Mouse (Mus musculus) MN1 (cell line): ENCODE data around the gene Vmn1r45.
"Not testable (repeated sequence)": the region's sequence is repeated elsewhere in the genome, so short reads cannot be mapped to it uniquely, and the experiment has no call there.

Experiments used
- DNase-seq: peaks from one replicate; pipeline ENCODE4 v3.0.0-alpha.2; 2016; ENCODE audit warnings: low spot score

The Vmn1r45 gene

GRCm38 (mm10) chr6:89940498-89940897, at the start of gene Vmn1r45:
Vmn1r45 (minus strand) TSS chr6:89940598.
- not testable (repeated sequence) for DNase-seq

GRCm38 (mm10) chr6:89985989-89986388, 45.6 kb upstream of the Vmn1r45 start:
- no peak for DNase-seq

GRCm38 (mm10) chr6:89969013-89969412, 28.6 kb upstream of the Vmn1r45 start, which contains the start of gene Vmn1r46:
Vmn1r46 (plus strand) TSS chr6:89969313.
- no peak for DNase-seq

- DNase-seq: no peak
These were observed 25.9 kb upstream of the Vmn1r45 start for GRCm38 (mm10) chr6:89966341-89966740.

GRCm38 (mm10) chr6:89953556-89953955, 13.2 kb upstream of the Vmn1r45 start:
- DNase-seq: no peak

- DNase-seq: no peak
These were observed 528 bp upstream of the Vmn1r45 start for GRCm38 (mm10) chr6:89940926-89941325.

GRCm38 (mm10) chr6:89883812-89884211, 56.6 kb downstream of the Vmn1r45 start:
- no peak for DNase-seq

- no peak for DNase-seq
These were observed 57.0 kb downstream of the Vmn1r45 start, which contains the start of gene Vmn1r44 for GRCm38 (mm10) chr6:89883360-89883759. Vmn1r44 (plus strand) TSS chr6:89883660.
